Mouse (Mus musculus) hindbrain, embryonic 13.5 days (tissue): ENCODE results near the gene Ccl9. TPM values are rescaled to one million over a fixed set of nuclear protein-coding genes. Genes with fewer than 3 reads are reported as not detected.
A peak's percentile ranks its signal among the peaks of the same experiment; 100 is the strongest.

ENCODE experiments used
- ATAC-seq: fragments of 200-750 bp; cut with Nextera tagmentation; 2 replicates; pipeline ENCODE4 v1.8.0; 2017; ENCODE audit warnings: moderate TSS enrichment; ENCODE audit not compliant: low FRiP score
- H3K27ac ChIP-seq: fragments of 300-500 bp; sonication (generic); 2 replicates; pipeline ENCODE4 v1.5.1; 2015; ENCODE audit warnings: inconsistent platforms, mild to moderate bottlenecking, moderate library complexity
- H3K27me3 ChIP-seq: fragments of 300-500 bp; sonication (generic); 2 replicates; pipeline ENCODE4 v1.6.1; 2015; ENCODE audit warnings: mild to moderate bottlenecking, inconsistent platforms
- H3K36me3 ChIP-seq: fragments of 300-500 bp; sonication (generic); 2 replicates; pipeline ENCODE4 v1.6.1; 2015; ENCODE audit warnings: mild to moderate bottlenecking, inconsistent platforms
- H3K4me1 ChIP-seq: fragments of 300-500 bp; sonication (generic); replicated peaks from 2 replicates; pipeline ENCODE4 v1.6.1; 2015; ENCODE audit warnings: inconsistent platforms
- H3K4me2 ChIP-seq: fragments of 300-500 bp; sonication (generic); 2 replicates; pipeline ENCODE4 v1.6.1; 2015; ENCODE audit warnings: inconsistent platforms, mild to moderate bottlenecking, moderate library complexity
- H3K4me3 ChIP-seq: fragments of 300-500 bp; sonication (generic); 2 replicates; pipeline ENCODE4 v1.5.1; 2015; ENCODE audit warnings: mild to moderate bottlenecking, inconsistent platforms
- H3K9ac ChIP-seq: fragments of 300-500 bp; sonication (generic); 2 replicates; pipeline ENCODE4 v1.6.1; 2015; ENCODE audit warnings: mild to moderate bottlenecking, inconsistent platforms
- H3K9me3 ChIP-seq: fragments of 300-500 bp; sonication (generic); 2 replicates; pipeline ENCODE4 v1.6.1; 2016; ENCODE audit warnings: inconsistent platforms
- WGBS: fragments of 180-500 bp; shearing (Covaris S2); methylation state at CpG from one replicate; pipeline ENCODE4 v1.1.7; 2015; 5-methylcytosine and 5-hydroxymethylcytosine counted together
- polyA plus RNA-seq: library from polyadenylated mRNA; unstranded; fragments of >200 nt; fragmentation: Nextera tagmentation; extraction: Ambion mirVana; gene quantifications from 2 replicates; pipeline ENCODE4 v1.2.1, GENCODE M21; 2015

The Ccl9 gene
- polyA plus RNA-seq, 1 experiment from 2014 or later, result 4.1 TPM

DNA sequence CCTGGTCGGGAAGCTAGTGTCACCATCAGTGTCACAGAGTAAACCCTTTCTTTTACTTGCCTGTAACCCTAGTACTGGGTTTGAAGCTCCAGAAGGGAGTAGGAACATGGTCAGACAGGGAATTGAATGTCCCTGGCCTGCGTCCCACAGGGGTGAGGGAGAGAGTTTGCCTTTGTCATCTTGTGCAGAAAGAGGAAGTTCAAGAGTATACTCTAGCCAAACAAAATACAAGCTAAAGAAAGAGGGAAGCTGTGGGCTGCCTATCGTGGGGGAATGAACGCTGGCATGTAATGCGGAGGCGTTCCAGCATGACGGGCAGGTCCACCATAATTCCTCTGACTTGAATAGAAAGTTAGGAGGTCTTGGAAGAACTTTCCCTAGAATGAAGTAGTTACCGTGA, 6.2 kb downstream of the Ccl9 start:
- 93% methylated on average over 8 of the region's 8 CpGs for WGBS
- Histone ChIP-seq H3K4me1 (no peaks in the 10 kb centered on the region), H3K4me3 (no peak overlapping the region), H3K9me3 (no peaks in the 10 kb centered on the region), H3K4me2 (no peak overlapping the region), H3K36me3 (no peaks in the 10 kb centered on the region), H3K9ac (no peak overlapping the region), H3K27ac (no peak overlapping the region), H3K27me3 (no peaks in the 10 kb centered on the region)
- no peak for ATAC-seq

DNA sequence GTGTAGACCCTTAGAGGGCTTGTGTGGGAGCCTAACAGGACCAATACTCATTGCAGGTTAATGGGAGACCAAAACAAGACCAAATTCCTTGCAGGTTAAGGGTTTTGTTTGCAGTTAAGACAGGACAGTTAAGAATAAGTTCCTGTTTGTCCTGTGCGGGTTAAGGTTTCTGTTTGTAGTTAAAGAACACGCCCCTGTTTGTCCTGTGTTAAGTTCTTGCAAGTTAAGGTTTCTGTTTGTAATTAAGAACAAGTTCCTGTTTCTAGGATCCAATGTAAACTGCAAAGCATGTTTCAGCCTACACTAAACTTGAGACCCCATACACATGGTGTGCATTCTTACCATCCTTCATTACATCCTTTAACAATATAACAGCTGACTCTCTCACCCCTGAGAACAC, 8.2 kb downstream of the Ccl9 start:
- no peak overlapping the region for H3K9ac ChIP-seq
- H3K36me3 ChIP-seq, result no peaks in the 10 kb centered on the region
- no peaks in the 10 kb centered on the region for H3K4me1 ChIP-seq
- no peaks in the 10 kb centered on the region for H3K27me3 ChIP-seq
- H3K4me2 ChIP-seq, result no peak overlapping the region
- H3K9me3 ChIP-seq, result no peaks in the 10 kb centered on the region
- no peak for ATAC-seq
- H3K4me3 ChIP-seq, result no peak overlapping the region
- H3K27ac ChIP-seq, result no peak overlapping the region
- 90% methylated on average over 2 of the region's 2 CpGs for WGBS

DNA sequence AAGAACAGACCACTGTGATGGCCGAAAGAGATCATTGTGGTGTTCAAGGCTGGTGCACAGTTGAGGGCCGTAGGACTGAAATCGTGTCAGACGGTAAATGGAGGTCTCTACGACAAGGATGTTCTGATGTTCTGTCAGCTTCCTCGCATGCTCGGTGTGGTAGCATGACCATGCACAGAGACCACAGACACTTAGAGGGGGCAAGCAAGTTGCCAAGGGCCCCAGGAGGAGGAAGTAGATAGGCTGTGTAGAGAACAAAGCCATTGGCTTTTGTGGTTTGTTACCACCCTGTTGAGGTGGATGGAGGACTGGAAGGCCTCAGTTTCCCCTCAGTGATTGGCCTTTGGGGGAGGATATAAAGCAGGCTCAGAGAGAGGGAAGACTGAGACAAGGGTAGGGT, 9.2 kb downstream of the Ccl9 start:
- no peaks in the 10 kb centered on the region for H3K9me3 ChIP-seq
- ATAC-seq, result no peak
- no peak overlapping the region for H3K4me2 ChIP-seq
- no peak overlapping the region for H3K9ac ChIP-seq
- no peaks in the 10 kb centered on the region for H3K36me3 ChIP-seq
- H3K4me3 ChIP-seq, result no peak overlapping the region
- 96% methylated on average over 7 of the region's 7 CpGs for WGBS
- H3K27ac ChIP-seq, result no peak overlapping the region
- no peaks in the 10 kb centered on the region for H3K4me1 ChIP-seq
- no peaks in the 10 kb centered on the region for H3K27me3 ChIP-seq

GRCm38 (mm10) chr11:83568786-83569185, 9.7 kb downstream of the Ccl9 start:
- no peak overlapping the region for H3K4me3 ChIP-seq
- H3K9me3 ChIP-seq, result no peaks in the 10 kb centered on the region
- no peaks in the 10 kb centered on the region for H3K27me3 ChIP-seq
- H3K4me1 ChIP-seq, result no peaks in the 10 kb centered on the region
- H3K36me3 ChIP-seq, result no peaks in the 10 kb centered on the region
- no peak overlapping the region for H3K9ac ChIP-seq
- no peak overlapping the region for H3K4me2 ChIP-seq
- WGBS, result 96% methylated on average over 3 of the region's 3 CpGs
- H3K27ac ChIP-seq, result no peak overlapping the region
- no peak for ATAC-seq

- Histone ChIP-seq H3K27me3 (no peaks in the 10 kb centered on the region), H3K36me3 (no peaks in the 10 kb centered on the region), H3K4me3 (no peak overlapping the region), H3K4me1 (no peaks in the 10 kb centered on the region), H3K9me3 (no peaks in the 10 kb centered on the region), H3K27ac (no peak overlapping the region), H3K9ac (no peak overlapping the region), H3K4me2 (no peak overlapping the region)
- 94% methylated on average over 9 of the region's 9 CpGs for WGBS
- no peak for ATAC-seq
Measured at GRCm38 (mm10) chr11:83568061-83568460, 10.4 kb downstream of the Ccl9 start.

DNA sequence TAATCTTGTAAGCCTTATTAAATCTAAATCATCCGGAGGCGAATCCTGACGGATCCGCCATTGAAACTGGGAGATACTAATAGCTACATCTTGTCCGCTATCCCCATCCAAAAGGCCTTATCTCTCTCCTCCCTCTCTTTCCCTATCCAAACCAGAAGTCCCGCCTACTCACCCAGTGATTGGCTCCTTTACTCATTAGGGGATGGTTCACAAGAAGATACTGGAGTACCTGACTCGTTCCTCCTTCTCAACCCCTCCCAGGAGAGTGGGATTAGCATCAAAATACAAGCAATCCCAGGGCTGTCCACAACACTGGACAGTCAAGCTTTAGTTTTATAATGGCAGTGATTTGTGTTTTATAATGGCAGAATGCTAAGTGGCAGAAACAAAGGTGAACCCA, 11.1 kb downstream of the Ccl9 start:
- WGBS, result 76% methylated on average over 7 of the region's 7 CpGs
- H3K4me3 ChIP-seq, result no peak overlapping the region
- H3K36me3 ChIP-seq, result no peaks in the 10 kb centered on the region
- H3K9ac ChIP-seq, result no peak overlapping the region
- no peaks in the 10 kb centered on the region for H3K9me3 ChIP-seq
- no peak overlapping the region for H3K27ac ChIP-seq
- H3K4me1 ChIP-seq, result no peaks in the 10 kb centered on the region
- H3K27me3 ChIP-seq, result no peaks in the 10 kb centered on the region
- no peak for ATAC-seq
- H3K4me2 ChIP-seq, result no peak overlapping the region

- Histone ChIP-seq H3K4me3 (no peak overlapping the region), H3K4me2 (no peak overlapping the region), H3K4me1 (no peaks in the 10 kb centered on the region), H3K9me3 (no peaks in the 10 kb centered on the region), H3K27ac (no peak overlapping the region), H3K9ac (no peak overlapping the region), H3K36me3 (no peaks in the 10 kb centered on the region), H3K27me3 (no peaks in the 10 kb centered on the region)
- ATAC-seq, result no peak
Measured at GRCm38 (mm10) chr11:83566617-83567016, 11.8 kb downstream of the Ccl9 start.

GRCm38 (mm10) chr11:83563754-83564153, 14.7 kb downstream of the Ccl9 start:
- Histone ChIP-seq H3K4me1 (no peaks in the 10 kb centered on the region), H3K4me3 (no peak overlapping the region), H3K27me3 (no peaks in the 10 kb centered on the region), H3K9ac (no peak overlapping the region), H3K36me3 (no peaks in the 10 kb centered on the region), H3K9me3 (no peaks in the 10 kb centered on the region), H3K27ac (no peak overlapping the region), H3K4me2 (no peak overlapping the region)
- 85% methylated on average over 2 of the region's 2 CpGs for WGBS
- no peak for ATAC-seq

- H3K9ac ChIP-seq, result no peak overlapping the region
- H3K9me3 ChIP-seq, result no peaks in the 10 kb centered on the region
- no peaks in the 10 kb centered on the region for H3K27me3 ChIP-seq
- no peak overlapping the region for H3K4me2 ChIP-seq
- H3K27ac ChIP-seq, result no peak overlapping the region
- WGBS, result 80% methylated on average over 6 of the region's 6 CpGs
- H3K36me3 ChIP-seq, result no peaks in the 10 kb centered on the region
- H3K4me1 ChIP-seq, result no peaks in the 10 kb centered on the region
- ATAC-seq, result no peak
- H3K4me3 ChIP-seq, result no peak overlapping the region
Measured at GRCm38 (mm10) chr11:83562311-83562887, 16.0 kb downstream of the Ccl9 start.

DNA sequence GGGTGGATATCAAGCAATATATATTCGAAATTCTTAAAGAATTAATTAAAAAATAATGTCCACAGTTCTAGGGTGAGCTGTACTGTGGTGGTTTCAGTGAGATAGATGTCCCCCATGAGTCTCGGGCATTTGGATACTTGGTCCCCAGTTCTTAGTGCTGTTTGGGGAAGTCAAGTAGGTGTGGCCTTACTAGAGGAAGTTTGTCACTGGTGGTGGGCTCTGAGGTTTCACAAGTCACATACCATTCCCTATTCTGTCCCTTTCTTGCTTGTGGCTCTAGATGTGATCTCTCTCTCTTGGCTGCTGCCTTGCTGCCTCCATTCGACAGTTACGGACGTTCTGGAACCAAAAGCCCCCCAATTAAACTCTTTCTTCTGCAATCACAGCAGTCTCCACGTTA, 18.0 kb downstream of the Ccl9 start:
- ATAC-seq, result no peak
- H3K4me2 ChIP-seq, result no peak overlapping the region
- peaks cover 3% of the 10 kb centered on the region; the same call in 1 of the 2 replicates for H3K4me1 ChIP-seq
- no peak overlapping the region for H3K27ac ChIP-seq
- no peaks in the 10 kb centered on the region for H3K36me3 ChIP-seq
- H3K9ac ChIP-seq, result no peak overlapping the region
- H3K4me3 ChIP-seq, result no peak overlapping the region
- no peaks in the 10 kb centered on the region for H3K9me3 ChIP-seq
- WGBS, result 81% methylated on average over 6 of the region's 6 CpGs
- H3K27me3 ChIP-seq, result no peaks in the 10 kb centered on the region

- 52% methylated on average over 10 of the region's 10 CpGs for WGBS
- H3K9ac ChIP-seq, result 0 out of 2 replicates have a peak overlapping the region, but pooled peaks have one; percentile 29
- H3K36me3 ChIP-seq, result no peaks in the 10 kb centered on the region
- H3K9me3 ChIP-seq, result no peaks in the 10 kb centered on the region
- no peak overlapping the region for H3K27ac ChIP-seq
- no peak overlapping the region for H3K4me2 ChIP-seq
- no peak for ATAC-seq
- H3K4me1 ChIP-seq, result peaks cover 3% of the 10 kb centered on the region; the same call in 1 of the 2 replicates
- H3K27me3 ChIP-seq, result no peaks in the 10 kb centered on the region
- H3K4me3 ChIP-seq, result no peak overlapping the region
Measured at GRCm38 (mm10) chr11:83557074-83557473, 21.4 kb downstream of the Ccl9 start.

DNA sequence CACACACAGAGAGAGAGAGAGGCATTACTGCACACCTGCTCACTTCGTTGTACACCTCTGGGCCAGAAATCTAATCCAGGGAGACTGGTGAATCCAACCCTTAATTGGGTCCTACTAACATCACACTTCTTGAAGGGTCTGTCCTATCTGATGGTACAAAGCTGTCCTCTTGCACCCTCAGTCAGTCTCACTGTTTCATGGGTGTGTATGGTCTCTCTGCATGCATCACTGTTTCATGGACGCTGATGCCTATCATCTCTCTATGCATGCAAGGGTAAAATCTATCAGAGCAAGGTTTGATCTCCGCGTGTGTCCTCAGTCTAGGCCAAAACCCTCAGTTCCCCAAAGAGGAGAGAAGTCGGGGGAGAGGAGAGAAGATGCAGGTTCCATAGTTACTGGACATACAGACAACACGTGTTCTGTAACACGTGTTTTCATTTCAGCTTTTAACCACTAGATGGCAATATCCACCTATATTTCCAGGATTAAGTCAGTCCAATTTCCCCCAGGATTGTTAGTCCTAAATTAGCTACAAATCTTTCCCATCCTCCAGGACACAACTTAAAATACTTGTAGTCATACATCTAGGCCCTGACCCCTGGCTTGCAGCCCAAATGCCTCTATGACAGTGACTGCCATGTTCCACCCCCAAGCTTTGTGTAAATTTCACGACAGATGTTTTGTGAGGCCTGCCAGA, 22.2 kb downstream of the Ccl9 start:
- Histone ChIP-seq H3K4me1 (peaks cover 3% of the 10 kb centered on the region; the same call in 1 of the 2 replicates), H3K4me3 (no peak overlapping the region), H3K9me3 (no peaks in the 10 kb centered on the region), H3K27me3 (no peaks in the 10 kb centered on the region), H3K4me2 (no peak overlapping the region), H3K27ac (no peak overlapping the region), H3K36me3 (no peaks in the 10 kb centered on the region), H3K9ac (no peak overlapping the region)
- ATAC-seq, result peak; percentile 52; the same call in 1 of the 2 replicates
- WGBS, result 31% methylated on average over 8 of the region's 8 CpGs

- WGBS, result 88% methylated on average over 5 of the region's 5 CpGs
Measured at GRCm38 (mm10) chr11:83551668-83552067, 26.8 kb downstream of the Ccl9 start.

More at GRCm38 (mm10) chr11:83551668-83552067, 26.8 kb downstream of the Ccl9 start:
- Histone ChIP-seq H3K4me1 (no peaks in the 10 kb centered on the region), H3K27ac (no peak overlapping the region), H3K4me2 (no peak overlapping the region), H3K36me3 (no peaks in the 10 kb centered on the region), H3K4me3 (no peak overlapping the region), H3K9me3 (no peaks in the 10 kb centered on the region), H3K27me3 (no peaks in the 10 kb centered on the region), H3K9ac (no peak overlapping the region)
- ATAC-seq, result no peak
